Mouse (Mus musculus) MEL (cell line): ENCODE results near the gene Tbx19. TPM values are rescaled to one million over a fixed set of nuclear protein-coding genes. Genes with fewer than 3 reads are reported as not detected.

ENCODE experiments used
- DNase-seq: peaks from one replicate; pipeline ENCODE4 v3.0.0; 2011; ENCODE audit warnings: low read depth, low spot score
- H3K27ac ChIP-seq: 2 replicates; pipeline ENCODE4 v1.5.1; 2012; ENCODE audit warnings: low read depth, mild to moderate bottlenecking, control low read depth, low read length, moderate library complexity; ENCODE audit not compliant: control insufficient read depth
- H3K27me3 ChIP-seq, 2 experiments: fragments of 150-350 bp in 1 of 2; sonication (generic) in 1 of 2; 2 replicates each; pipeline ENCODE4 v1.6.1; 2012; ENCODE audit warnings: low read length in 2 of 2, mild to moderate bottlenecking in 2 of 2, improper control_type of control experiment in 1 of 2, moderate library complexity in 1 of 2; ENCODE audit not compliant: insufficient read depth in 2 of 2, control insufficient read depth in 1 of 2
- H3K36me3 ChIP-seq, 2 experiments: 2 replicates each; pipeline ENCODE4 v1.6.1; 2012 to 2014; ENCODE audit warnings: low read length in 2 of 2, improper control_type of control experiment in 1 of 2, inconsistent platforms in 1 of 2, mild to moderate bottlenecking in 1 of 2; ENCODE audit not compliant: insufficient read depth in 2 of 2, control insufficient read depth in 1 of 2
- H3K4me1 ChIP-seq, 2 experiments: fragments of 150-350 bp in 1 of 2; sonication (generic) in 1 of 2; 2 replicates each; pipeline ENCODE4 v1.6.1; 2012; ENCODE audit warnings: low read length in 2 of 2, improper control_type of control experiment in 1 of 2, mild to moderate bottlenecking in 1 of 2; ENCODE audit not compliant: insufficient read depth in 2 of 2, control insufficient read depth in 1 of 2
- H3K4me3 ChIP-seq, 2 experiments: fragments of 150-350 bp in 1 of 2; sonication (generic) in 1 of 2; 2 replicates each; pipeline ENCODE4 v1.5.1; 2012; ENCODE audit warnings: low read depth in 2 of 2, low read length in 2 of 2, mild to moderate bottlenecking in 2 of 2, moderate library complexity in 2 of 2, control low read depth in 1 of 2, improper control_type of control experiment in 1 of 2; ENCODE audit not compliant: control insufficient read depth in 1 of 2, insufficient read depth in 1 of 2
- H3K79me2 ChIP-seq: 2 replicates; pipeline ENCODE4 v1.6.1; 2012; ENCODE audit warnings: mild to moderate bottlenecking, low read length, moderate library complexity; ENCODE audit not compliant: control insufficient read depth, poor library complexity, insufficient read depth
- H3K9ac ChIP-seq: 2 replicates; pipeline ENCODE4 v1.6.1; 2012; ENCODE audit warnings: low read depth, mild to moderate bottlenecking, control low read depth, low read length, moderate library complexity; ENCODE audit not compliant: control insufficient read depth, poor library complexity, severe bottlenecking
- H3K9me3 ChIP-seq: fragments of 150-350 bp; sonication (generic); replicated peaks from 2 replicates; pipeline ENCODE4 v1.6.1; 2012; ENCODE audit warnings: mild to moderate bottlenecking, low read length, improper control_type of control experiment, moderate library complexity; ENCODE audit not compliant: insufficient read depth
- BHLHE40 ChIP-seq: IDR thresholded peaks from 2 replicates; pipeline ENCODE4 v1.6.1; 2012; ENCODE audit warnings: low read depth, mild to moderate bottlenecking, inconsistent platforms, low read length, improper control_type of control experiment, borderline replicate concordance
- CHD1 ChIP-seq: IDR thresholded peaks from 2 replicates; pipeline ENCODE4 v1.6.1; 2012; ENCODE audit warnings: low read depth, mild to moderate bottlenecking, inconsistent platforms, low read length, improper control_type of control experiment
- CHD2 ChIP-seq: IDR thresholded peaks from 2 replicates; pipeline ENCODE4 v1.6.1; 2011; ENCODE audit warnings: low read length, improper control_type of control experiment
- E2F4 ChIP-seq: IDR thresholded peaks from 2 replicates; pipeline ENCODE4 v1.6.1; 2011; ENCODE audit warnings: low read depth, low read length, improper control_type of control experiment, borderline replicate concordance
- ELF1 ChIP-seq: IDR thresholded peaks from 2 replicates; pipeline ENCODE4 v1.6.1; 2014; ENCODE audit warnings: low read depth, mild to moderate bottlenecking, inconsistent platforms, low read length, improper control_type of control experiment, moderate library complexity
- EP300 ChIP-seq, 2 experiments: IDR thresholded peaks; 2 replicates each; pipeline ENCODE4 v1.6.1; 2011; ENCODE audit warnings: improper control_type of control experiment in 2 of 2, low read length in 2 of 2, low read depth in 1 of 2, mild to moderate bottlenecking in 1 of 2
- GABPA ChIP-seq: IDR thresholded peaks from 2 replicates; pipeline ENCODE4 v1.6.1; 2012; ENCODE audit warnings: low read depth, mild to moderate bottlenecking, inconsistent platforms, low read length, improper control_type of control experiment, moderate library complexity
- GATA1 ChIP-seq: IDR thresholded peaks from 2 replicates; pipeline ENCODE4 v1.6.1; 2011; ENCODE audit warnings: low read depth, low read length, improper control_type of control experiment
- HCFC1 ChIP-seq: IDR thresholded peaks from 2 replicates; pipeline ENCODE4 v1.6.1; 2012; ENCODE audit warnings: low read depth, mild to moderate bottlenecking, inconsistent platforms, low read length, improper control_type of control experiment, moderate library complexity
- JUND ChIP-seq: IDR thresholded peaks from 2 replicates; pipeline ENCODE4 v1.6.1; 2011; ENCODE audit warnings: low read depth, mild to moderate bottlenecking, improper control_type of control experiment, low read length
- KAT2A ChIP-seq: conservative IDR thresholded peaks from 2 replicates; pipeline ENCODE4 v1.6.1; 2012; ENCODE audit warnings: low read depth, low read length, improper control_type of control experiment, inconsistent platforms
- MAFK ChIP-seq: IDR thresholded peaks from 2 replicates; pipeline ENCODE4 v1.6.1; 2011; ENCODE audit warnings: low read depth, mild to moderate bottlenecking, low read length, improper control_type of control experiment, borderline replicate concordance
- MAX ChIP-seq: IDR thresholded peaks from 2 replicates; pipeline ENCODE4 v1.6.1; 2011; ENCODE audit warnings: low read length, improper control_type of control experiment
- MAZ ChIP-seq: IDR thresholded peaks from 2 replicates; pipeline ENCODE4 v1.6.1; 2012; ENCODE audit warnings: low read depth, mild to moderate bottlenecking, inconsistent platforms, low read length, improper control_type of control experiment
- MEF2A ChIP-seq: IDR thresholded peaks from 2 replicates; pipeline ENCODE4 v1.6.1; 2014; ENCODE audit warnings: low read depth, mild to moderate bottlenecking, inconsistent platforms, low read length, improper control_type of control experiment; ENCODE audit not compliant: poor library complexity, insufficient replicate concordance, severe bottlenecking; ENCODE audit errors: extremely low read depth
- MXI1 ChIP-seq: IDR thresholded peaks from 2 replicates; pipeline ENCODE4 v1.6.1; 2011; ENCODE audit warnings: mild to moderate bottlenecking, low read depth, low read length, improper control_type of control experiment
- MYB ChIP-seq: IDR thresholded peaks from 2 replicates; pipeline ENCODE4 v1.6.1; 2011; ENCODE audit warnings: mild to moderate bottlenecking, low read depth, low read length, improper control_type of control experiment
- MYC ChIP-seq: IDR thresholded peaks from 2 replicates; pipeline ENCODE4 v1.6.1; 2011; ENCODE audit warnings: low read depth, mild to moderate bottlenecking, low read length, improper control_type of control experiment, moderate library complexity
- NRF1 ChIP-seq: IDR thresholded peaks from 2 replicates; pipeline ENCODE4 v1.6.1; 2014; ENCODE audit warnings: low read depth, mild to moderate bottlenecking, inconsistent platforms, low read length, improper control_type of control experiment, moderate library complexity; ENCODE audit not compliant: poor library complexity, insufficient read depth, severe bottlenecking
- POLR2A ChIP-seq, 2 experiments: IDR thresholded peaks; 2 replicates each; pipeline ENCODE4 v1.6.1; 2011 to 2012; ENCODE audit warnings: low read length in 2 of 2, mild to moderate bottlenecking in 2 of 2, control low read depth in 1 of 2, improper control_type of control experiment in 1 of 2, low read depth in 1 of 2, moderate library complexity in 1 of 2; ENCODE audit not compliant: control insufficient read depth in 1 of 2, insufficient read depth in 1 of 2, poor library complexity in 1 of 2
- POLR2AphosphoS2 ChIP-seq: IDR thresholded peaks from 2 replicates; pipeline ENCODE4 v1.6.1; 2011; ENCODE audit warnings: low read length, improper control_type of control experiment
- RCOR1 ChIP-seq: IDR thresholded peaks from 2 replicates; pipeline ENCODE4 v1.6.1; 2012; ENCODE audit warnings: low read depth, mild to moderate bottlenecking, inconsistent platforms, low read length, improper control_type of control experiment
- SIN3A ChIP-seq: IDR thresholded peaks from 2 replicates; pipeline ENCODE4 v1.6.1; 2012; ENCODE audit warnings: low read length, improper control_type of control experiment, inconsistent platforms
- SMC3 ChIP-seq: IDR thresholded peaks from 2 replicates; pipeline ENCODE4 v1.6.1; 2011; ENCODE audit warnings: low read depth, low read length, improper control_type of control experiment
- TBP ChIP-seq: IDR thresholded peaks from 2 replicates; pipeline ENCODE4 v1.8.0; 2011; ENCODE audit warnings: low read depth, low read length, improper control_type of control experiment
- TCF12 ChIP-seq: IDR thresholded peaks from 2 replicates; pipeline ENCODE4 v1.6.1; 2014; ENCODE audit warnings: low read depth, mild to moderate bottlenecking, inconsistent platforms, low read length, improper control_type of control experiment, moderate library complexity
- USF2 ChIP-seq, 2 experiments: IDR thresholded peaks; 2 replicates each; pipeline ENCODE4 v1.6.1; 2011 to 2012; ENCODE audit warnings: improper control_type of control experiment in 2 of 2, low read length in 2 of 2, borderline replicate concordance in 1 of 2, inconsistent platforms in 1 of 2, low read depth in 1 of 2, mild to moderate bottlenecking in 1 of 2; ENCODE audit not compliant: insufficient read depth in 1 of 2
- ZKSCAN1 ChIP-seq: IDR thresholded peaks from 2 replicates; pipeline ENCODE4 v1.6.1; 2012; ENCODE audit warnings: low read depth, mild to moderate bottlenecking, inconsistent platforms, low read length, improper control_type of control experiment, moderate library complexity
- ZNF384 ChIP-seq: IDR thresholded peaks from 2 replicates; pipeline ENCODE4 v1.6.1; 2012; ENCODE audit warnings: low read depth, mild to moderate bottlenecking, inconsistent platforms, low read length, improper control_type of control experiment
- polyA plus RNA-seq, 2 experiments: library from polyadenylated mRNA; stranded (reverse) in 1 of 2; unstranded in 1 of 2; fragments of >175 nt in 1 of 2; fragments of >200 nt in 1 of 2; gene quantifications; 2 replicates each; pipeline versions ENCODE4 v1.2.1 to v1.2.4; 2012; ENCODE audit warnings: low replicate concordance in 2 of 2, low read depth in 1 of 2; ENCODE audit not compliant: insufficient read length in 2 of 2, insufficient read depth in 1 of 2, missing spikeins in 1 of 2
- total RNA-seq: library from RNA; depleted of rRNA; stranded (reverse); fragments of 300-350 nt; gene quantifications from 2 replicates; pipeline ENCODE4 v1.2.3, GENCODE M21; 2012

Gene Tbx19
- total and polyA plus RNA-seq, 3 experiments: 0.19 TPM; not detected in 2

DNA sequence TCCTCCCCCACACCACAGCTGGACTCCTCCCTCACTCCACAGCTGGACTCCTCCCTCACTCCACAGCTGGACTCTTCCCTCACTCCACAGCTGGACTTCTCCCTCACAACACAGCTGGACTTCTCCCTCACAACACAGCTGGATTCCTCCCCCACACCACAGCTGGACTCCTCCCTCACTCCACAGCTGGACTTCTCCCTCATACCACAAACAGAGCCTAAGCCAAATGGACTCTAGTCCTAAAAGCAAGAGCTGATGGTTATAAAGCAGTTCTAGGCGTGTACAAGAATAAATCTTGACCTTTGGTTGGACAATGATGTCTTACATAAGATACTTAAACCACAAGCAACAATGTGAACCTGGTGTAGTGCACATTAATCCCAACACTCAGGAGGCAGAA, 38.4 kb upstream of the Tbx19 start:
- TF ChIP-seq E2F4 (no peak), ELF1 (no peak), MYB (no peak), HCFC1 (no peak), GABPA (no peak), SMC3 (no peak), USF2 (IDR thresholded peaks at IDR 0.05; ENCODE audit: borderline replicate concordance in 1 of 2, insufficient read depth in 1 of 2, low read depth in 1 of 2, low read length in 2 of 2) (no peak), NRF1 (no peak), CHD1 (no peak), MAZ (no peak), MEF2A (no peak), MAX (no peak), RCOR1 (no peak), JUND (no peak), MYC (no peak), CHD2 (no peak), ZNF384 (no peak), SIN3A (no peak), KAT2A (no peak), POLR2A (IDR thresholded peaks at IDR 0.05; ENCODE audit: control insufficient read depth in 1 of 2, insufficient read depth in 1 of 2, low read depth in 1 of 2, low read length in 2 of 2, poor library complexity in 1 of 2) (no peak)
- TF ChIP-seq, all 39 proteins: peak for 0
- peaks cover 2% of the 10 kb centered on the region; the same call in 1 of the 2 replicates for H3K79me2 ChIP-seq
- no peak for DNase-seq
- H3K36me3 ChIP-seq: peaks cover 0 to 14% of the 10 kb centered on the region in 2 experiments; a peak in 2 of 4 replicates
- no peak overlapping the region for H3K27ac ChIP-seq
- H3K4me3 ChIP-seq: no peak overlapping the region
- no peaks in the 10 kb centered on the region; a peak in 2 of 4 replicates for H3K27me3 ChIP-seq
- no peaks in the 10 kb centered on the region for H3K9me3 ChIP-seq
- H3K9ac ChIP-seq: no peak overlapping the region
- peaks cover 9 to 21% of the 10 kb centered on the region in 2 experiments for H3K4me1 ChIP-seq

DNA sequence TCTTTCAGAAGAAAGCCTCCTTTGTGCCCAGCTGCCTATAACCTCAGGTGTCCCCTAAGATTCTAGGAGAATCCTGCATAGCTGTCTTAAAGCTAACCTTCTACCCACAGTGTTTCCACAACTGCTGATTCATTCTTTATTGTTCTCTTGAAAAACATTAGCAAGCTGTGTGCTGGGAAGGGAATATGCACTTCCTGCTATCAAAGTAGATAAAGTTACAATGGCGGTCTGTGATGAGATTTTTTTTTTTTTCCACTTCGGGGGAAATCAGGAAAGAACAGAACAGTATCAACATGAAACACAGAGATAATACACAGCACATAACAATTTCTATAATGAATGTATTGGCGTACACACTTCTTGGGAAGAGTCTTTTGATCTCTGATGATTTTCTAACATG, 37.3 kb upstream of the Tbx19 start:
- peak; percentile 64 for DNase-seq
- Histone ChIP-seq H3K27me3 (no peaks in the 10 kb centered on the region; a peak in 2 of 4 replicates), H3K4me3 (peak overlapping the region; percentile 0 to 30; a peak in 2 of 4 replicates), H3K4me1 (peaks cover 11 to 25% of the 10 kb centered on the region in 2 experiments), H3K9ac (peak overlapping the region; percentile 49), H3K79me2 (peaks cover 2% of the 10 kb centered on the region; the same call in 1 of the 2 replicates), H3K9me3 (no peaks in the 10 kb centered on the region), H3K36me3 (peaks cover 0 to 19% of the 10 kb centered on the region in 2 experiments; a peak in 2 of 4 replicates), H3K27ac (peak overlapping the region; percentile 70)
- no peak; the same call in 1 of the 2 replicates for TF ChIP-seq ZKSCAN1
- peak; percentile 67; the same call in 1 of the 2 replicates for TF ChIP-seq ELF1
- peak; percentile 94 for TF ChIP-seq ZNF384
- TF ChIP-seq BHLHE40: peak; percentile 33; the same call in 1 of the 2 replicates
- TF ChIP-seq MYC: 0 out of 2 replicates have a peak, but pooled peaks have one; percentile 30
- no peak for TF ChIP-seq TBP
- TF ChIP-seq MAFK: peak; percentile 36; the same call in 1 of the 2 replicates
- TF ChIP-seq GATA1: peak; percentile 56; the same call in 1 of the 2 replicates
- no peak for TF ChIP-seq E2F4
- peak; percentile 63 for TF ChIP-seq HCFC1
- no peak for TF ChIP-seq CHD1
- peak; percentile 45; the same call in 1 of the 2 replicates for TF ChIP-seq SIN3A
- TF ChIP-seq EP300 (IDR thresholded peaks at IDR 0.05; ENCODE audit: low read depth in 1 of 2, low read length in 2 of 2): peak; percentile 37 to 58; a peak in 3 of 4 replicates
- no peak for TF ChIP-seq POLR2AphosphoS2
- peak; percentile 69; the same call in 1 of the 2 replicates for TF ChIP-seq RCOR1
- no peak for TF ChIP-seq MYB
- 0 out of 2 replicates have a peak, but pooled peaks have one; percentile 25 for TF ChIP-seq TCF12
- 0 out of 2 replicates have a peak, but pooled peaks have one; percentile 20 for TF ChIP-seq MXI1
